Mouse (Mus musculus): Measurements from ENCODE around the gene Pdpk1.
"Not testable (repeated sequence)": the region's sequence is repeated elsewhere in the genome, so short reads cannot be mapped to it uniquely, and the experiment has no call there.

DNA sequence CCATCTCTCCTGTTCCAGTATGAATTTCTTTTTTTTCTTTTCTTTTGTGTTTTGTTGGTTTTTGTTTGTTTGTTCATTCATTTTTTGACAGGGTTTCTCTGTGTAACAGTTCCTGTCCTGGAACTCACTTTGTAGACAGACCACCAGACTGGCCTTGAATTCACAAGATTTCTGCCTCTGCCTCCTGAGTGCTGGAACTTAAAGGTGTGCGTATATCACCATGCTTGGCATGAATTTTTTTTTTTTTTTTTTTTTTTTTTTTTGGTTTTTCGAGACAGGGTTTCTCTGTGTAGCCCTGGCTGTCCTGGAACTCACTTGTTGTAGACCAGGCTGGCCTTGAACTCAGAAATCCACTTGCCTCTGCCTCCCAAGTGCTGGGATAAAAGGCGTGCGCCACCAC lies 21.5 kb downstream of the Pdpk1 start:
- TF ChIP-seq CTCF (IDR thresholded peaks at IDR 0.05; ENCODE audit: low read depth, low read length); EP300 (IDR thresholded peaks at IDR 0.05; ENCODE audit: insufficient read depth, low read depth, low read length): not testable (repeated sequence)
